Mouse (Mus musculus) heart, postnatal 0 days (tissue): ENCODE measurements around the gene Large1.
"Not testable (repeated sequence)": the region's sequence is repeated elsewhere in the genome, so short reads cannot be mapped to it uniquely, and the experiment has no call there.

ENCODE experiments used
- CTCF ChIP-seq: IDR thresholded peaks from 2 replicates; pipeline ENCODE4 v1.5.1; 2016; ENCODE audit warnings: antibody characterized with exemption, control low read depth, low read depth
- EP300 ChIP-seq: IDR thresholded peaks from 2 replicates; pipeline ENCODE4 v1.6.1; 2016; ENCODE audit warnings: antibody characterized with exemption, low read depth

- not testable (repeated sequence) for TF ChIP-seq CTCF, EP300
These were observed 252.7 kb downstream of the Large1 start for GRCm38 (mm10) chr8:73100607-73101006.
